Mouse (Mus musculus) kidney, embryonic 16.5 days (tissue): ENCODE data around the gene Jmjd1c. TPM values are rescaled to one million over a fixed set of nuclear protein-coding genes. Genes with fewer than 3 reads are reported as not detected.

Experiments
- polyA plus RNA-seq: library from polyadenylated mRNA; unstranded; fragments of >200 nt; fragmentation: Nextera tagmentation; extraction: Ambion mirVana; gene quantifications from 2 replicates; pipeline ENCODE4 v1.2.1, GENCODE M21; 2015

Gene Jmjd1c
- polyA plus RNA-seq, 1 experiment from 2014 or later = 30.5 TPM

Other genes with a start within 250 kb of the Jmjd1c start
- gene Reep3, start 820 bp downstream of the Jmjd1c start, polyA plus RNA-seq = 41.6 and 51.0 TPM in 2 replicates
- gene Nrbf2, start 189.2 kb downstream of the Jmjd1c start, polyA plus RNA-seq = 36.4 and 39.0 TPM in 2 replicates